Mouse (Mus musculus) intestine, embryonic 15.5 days (tissue): ENCODE measurements around the gene Dnm2. TPM values are rescaled to one million over a fixed set of nuclear protein-coding genes. Genes with fewer than 3 reads are reported as not detected.
"Not testable (repeated sequence)": the region's sequence is repeated elsewhere in the genome, so short reads cannot be mapped to it uniquely, and the experiment has no call there.

ENCODE experiments used
- ATAC-seq: fragments of 200-750 bp; cut with Nextera tagmentation; 2 replicates; pipeline ENCODE4 v1.8.0; 2017; ENCODE audit warnings: moderate TSS enrichment, moderate library complexity
- H3K27ac ChIP-seq: fragments of 300-500 bp; sonication (generic); 2 replicates; pipeline ENCODE4 v1.5.1; 2015; ENCODE audit warnings: mild to moderate bottlenecking, inconsistent platforms
- H3K27me3 ChIP-seq: fragments of 300-500 bp; sonication (generic); replicated peaks from 2 replicates; pipeline ENCODE4 v1.6.1; 2015; ENCODE audit warnings: inconsistent platforms
- H3K36me3 ChIP-seq: fragments of 300-500 bp; sonication (generic); 2 replicates; pipeline ENCODE4 v1.6.1; 2015; ENCODE audit warnings: inconsistent platforms
- H3K4me1 ChIP-seq: fragments of 300-500 bp; sonication (generic); replicated peaks from 2 replicates; pipeline ENCODE4 v1.6.1; 2015; ENCODE audit warnings: inconsistent platforms
- H3K4me2 ChIP-seq: fragments of 300-500 bp; sonication (generic); replicated peaks from 2 replicates; pipeline ENCODE4 v1.6.1; 2015; ENCODE audit warnings: mild to moderate bottlenecking, inconsistent platforms
- H3K4me3 ChIP-seq: fragments of 300-500 bp; sonication (generic); replicated peaks from 2 replicates; pipeline ENCODE4 v1.5.1; 2015; ENCODE audit warnings: inconsistent platforms
- H3K9ac ChIP-seq: fragments of 300-500 bp; sonication (generic); 2 replicates; pipeline ENCODE4 v1.6.1; 2015; ENCODE audit warnings: inconsistent platforms
- H3K9me3 ChIP-seq: fragments of 300-500 bp; sonication (generic); 2 replicates; pipeline ENCODE4 v1.6.1; 2016; ENCODE audit warnings: inconsistent platforms
- WGBS: fragments of 180-500 bp; shearing (Covaris S2); methylation state at CpG from one replicate; pipeline ENCODE4 v1.1.7; 2015; 5-methylcytosine and 5-hydroxymethylcytosine counted together
- polyA plus RNA-seq: library from polyadenylated mRNA; unstranded; fragments of >200 nt; fragmentation: Nextera tagmentation; extraction: Ambion mirVana; gene quantifications from 2 replicates; pipeline ENCODE4 v1.2.1, GENCODE M21; 2015

Dnm2 gene
- polyA plus RNA-seq, 1 experiment from 2014 or later, result 70.6 TPM

DNA sequence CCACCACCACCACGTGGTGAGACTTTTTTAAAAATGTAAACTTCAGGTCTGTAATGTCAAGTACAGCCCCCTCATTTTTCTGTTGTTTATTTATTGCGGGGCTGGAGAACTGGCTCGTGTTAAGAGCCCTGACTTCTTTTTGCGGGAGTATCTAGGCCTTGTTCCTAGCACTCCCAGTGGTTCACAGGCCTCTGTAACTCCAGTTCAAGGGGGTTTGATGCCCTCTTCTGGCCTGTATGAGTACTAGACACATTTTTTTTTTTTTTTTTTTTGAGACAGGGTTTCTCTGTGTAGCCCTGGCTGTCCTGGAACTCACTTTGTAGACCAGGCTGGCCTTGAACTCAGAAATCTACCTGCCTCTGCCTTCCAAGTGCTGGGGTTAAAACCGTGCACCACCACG lies 94.0 kb downstream of the Dnm2 start:
- not testable (repeated sequence) for H3K4me2 ChIP-seq, H3K27ac ChIP-seq, H3K4me3 ChIP-seq, ATAC-seq, H3K27me3 ChIP-seq, H3K36me3 ChIP-seq, H3K9ac ChIP-seq, H3K4me1 ChIP-seq, H3K9me3 ChIP-seq
- WGBS, result 82% methylated on average over 6 of the region's 6 CpGs

DNA sequence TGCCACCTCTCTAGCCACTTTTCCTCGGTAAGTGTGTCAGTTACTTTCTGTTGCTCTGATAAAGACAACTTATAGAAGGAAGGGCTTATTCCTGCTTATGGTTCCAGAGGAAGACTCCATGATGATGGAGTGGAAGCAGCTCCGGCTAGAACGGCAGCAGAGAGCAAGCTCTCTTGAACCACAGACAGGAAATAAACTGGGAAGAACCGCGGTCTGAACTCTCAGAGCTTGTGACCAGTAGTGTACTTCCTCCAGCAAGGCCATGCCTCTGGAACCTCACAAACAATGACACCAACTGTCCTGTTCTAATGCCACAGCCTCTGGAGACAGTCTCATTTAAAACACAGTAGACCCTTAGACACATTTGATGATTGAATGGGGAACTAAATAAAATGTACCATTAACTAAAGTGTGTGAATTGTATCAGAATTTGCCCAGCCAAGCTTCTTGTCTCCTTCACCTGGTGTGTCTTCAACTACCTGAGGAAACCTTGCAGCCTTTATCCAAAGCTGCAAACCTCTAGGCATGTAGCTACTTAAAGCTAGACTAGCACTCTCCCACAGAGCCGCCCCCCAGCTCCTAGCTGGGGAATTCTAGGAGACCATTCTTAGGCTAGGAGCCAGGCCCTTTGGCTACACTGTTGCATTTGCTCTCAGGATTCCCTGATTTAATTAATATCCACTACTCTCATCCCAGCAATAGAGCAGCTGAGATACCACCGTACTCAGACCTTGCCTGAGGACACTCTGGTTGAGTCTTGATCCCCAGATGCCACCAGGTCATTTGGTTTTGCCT lies 100.6 kb downstream of the Dnm2 start:
- no peak for ATAC-seq
- H3K9ac ChIP-seq, result no peak overlapping the region
- H3K27ac ChIP-seq, result no peak overlapping the region
- no peaks in the 10 kb centered on the region for H3K36me3 ChIP-seq
- no peaks in the 10 kb centered on the region for H3K4me1 ChIP-seq
- H3K27me3 ChIP-seq, result no peaks in the 10 kb centered on the region
- no peaks in the 10 kb centered on the region for H3K9me3 ChIP-seq
- H3K4me3 ChIP-seq, result no peak overlapping the region
- WGBS, result 74% methylated on average over 7 of the region's 7 CpGs
- no peak overlapping the region for H3K4me2 ChIP-seq

DNA sequence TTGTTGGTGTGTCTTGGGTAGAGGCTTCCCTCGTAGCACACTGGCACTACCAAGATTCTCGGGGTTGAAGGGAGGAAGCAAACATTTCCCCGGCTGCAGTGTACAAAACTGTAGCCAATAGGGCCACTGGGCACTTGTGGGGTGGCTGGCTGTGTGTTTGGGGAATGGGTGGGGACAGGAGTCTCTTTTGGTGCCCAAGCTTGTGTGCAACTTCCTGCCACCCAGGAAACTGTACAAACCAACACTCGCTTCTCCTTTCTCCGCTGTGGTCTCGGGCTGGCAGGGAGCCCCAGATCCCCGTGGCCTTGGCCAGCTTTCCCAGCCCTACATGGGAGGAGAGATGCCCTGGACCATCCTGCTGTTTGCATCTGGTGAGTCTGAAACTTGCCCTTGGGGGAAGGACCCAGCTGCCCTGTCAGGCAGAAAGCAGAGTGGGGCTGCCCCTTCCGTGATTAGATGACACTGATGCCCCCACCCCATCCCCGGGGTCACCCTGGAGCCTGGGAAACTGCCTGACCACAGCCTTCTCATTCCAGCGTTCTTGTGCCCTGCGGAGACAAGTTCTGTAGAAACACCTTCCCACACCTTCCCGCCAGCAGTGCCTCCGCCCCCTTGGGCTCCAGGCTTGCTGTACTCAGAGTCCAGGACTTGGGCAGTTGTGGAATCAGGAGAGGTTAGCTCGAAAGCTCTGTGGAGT lies 101.4 kb downstream of the Dnm2 start, which contains the start of gene AB124611:
AB124611 (plus strand) TSS at position 240 of the 697 bp plus-strand sequence.
- no peak for ATAC-seq
- no peak within 1 kb of the TSS for H3K27ac ChIP-seq
- H3K4me1 ChIP-seq, result no peaks in the 10 kb centered on the region
- WGBS, result 63% methylated on average over 14 of the region's 14 CpGs
- H3K36me3 ChIP-seq, result no peaks in the 10 kb centered on the region
- H3K27me3 ChIP-seq, result no peaks in the 10 kb centered on the region
- H3K9ac ChIP-seq, result no peak within 1 kb of the TSS
- no peak within 1 kb of the TSS for H3K4me3 ChIP-seq
- H3K4me2 ChIP-seq, result no peak within 1 kb of the TSS
- H3K9me3 ChIP-seq, result no peaks in the 10 kb centered on the region

DNA sequence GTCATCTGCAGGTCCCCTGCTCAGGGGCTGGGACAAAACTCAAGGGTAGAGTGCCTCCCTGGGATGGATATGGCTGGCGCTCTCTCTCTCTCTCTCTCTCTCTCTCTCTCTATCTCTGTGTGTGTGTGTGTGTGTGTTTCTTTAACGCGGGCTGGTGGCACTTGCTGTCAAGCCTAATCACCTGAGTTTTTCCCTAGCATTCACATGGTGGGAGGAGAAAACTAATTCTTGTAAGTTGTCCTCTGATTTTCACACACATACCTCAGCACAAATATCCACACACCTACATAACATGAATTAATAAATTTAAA lies 101.9 kb downstream of the Dnm2 start:
- Histone ChIP-seq H3K9ac (no peak overlapping the region), H3K27me3 (no peaks in the 10 kb centered on the region), H3K27ac (no peak overlapping the region), H3K36me3 (no peaks in the 10 kb centered on the region), H3K4me3 (no peak overlapping the region), H3K9me3 (no peaks in the 10 kb centered on the region), H3K4me2 (no peak overlapping the region), H3K4me1 (no peaks in the 10 kb centered on the region)
- ATAC-seq, result no peak
- 58% methylated on average over 3 of the region's 3 CpGs for WGBS

DNA sequence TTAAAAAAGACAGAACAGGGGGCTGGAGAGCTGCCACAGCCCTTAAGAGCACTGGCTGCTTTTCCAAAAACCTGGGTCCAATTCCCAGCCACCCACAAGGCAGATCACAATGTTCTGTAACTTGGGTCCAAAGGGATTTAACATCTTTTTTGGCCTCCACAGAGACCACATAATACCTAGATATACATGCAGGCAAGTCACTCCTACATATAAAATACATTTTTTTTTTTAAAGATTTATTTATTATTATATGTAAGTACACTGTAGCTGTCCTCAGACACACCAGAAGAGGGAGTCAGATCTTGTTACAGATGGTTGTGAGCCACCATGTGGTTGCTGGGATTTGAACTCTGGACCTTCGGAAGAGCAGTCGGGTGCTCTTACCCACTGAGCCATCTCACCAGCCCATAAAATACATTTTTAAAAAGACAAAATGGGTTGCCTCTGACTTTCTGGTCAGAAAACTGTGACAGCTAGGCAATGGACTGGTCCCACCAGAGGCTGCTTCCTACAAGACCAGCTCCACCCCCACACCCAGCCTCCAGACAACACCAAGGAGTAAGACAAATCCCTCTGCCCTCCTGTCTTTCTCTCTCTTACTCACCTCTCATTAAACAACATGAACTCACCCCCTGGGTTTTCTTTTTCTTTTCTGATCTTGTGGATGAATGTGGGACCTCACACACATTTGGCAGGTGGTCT lies 102.5 kb downstream of the Dnm2 start:
- no peak overlapping the region for H3K4me3 ChIP-seq
- H3K4me1 ChIP-seq, result no peaks in the 10 kb centered on the region
- 90% methylated on average over 2 of the region's 2 CpGs for WGBS
- H3K4me2 ChIP-seq, result no peak overlapping the region
- no peaks in the 10 kb centered on the region for H3K27me3 ChIP-seq
- H3K27ac ChIP-seq, result no peak overlapping the region
- H3K9me3 ChIP-seq, result no peaks in the 10 kb centered on the region
- no peak for ATAC-seq
- no peak overlapping the region for H3K9ac ChIP-seq
- no peaks in the 10 kb centered on the region for H3K36me3 ChIP-seq

DNA sequence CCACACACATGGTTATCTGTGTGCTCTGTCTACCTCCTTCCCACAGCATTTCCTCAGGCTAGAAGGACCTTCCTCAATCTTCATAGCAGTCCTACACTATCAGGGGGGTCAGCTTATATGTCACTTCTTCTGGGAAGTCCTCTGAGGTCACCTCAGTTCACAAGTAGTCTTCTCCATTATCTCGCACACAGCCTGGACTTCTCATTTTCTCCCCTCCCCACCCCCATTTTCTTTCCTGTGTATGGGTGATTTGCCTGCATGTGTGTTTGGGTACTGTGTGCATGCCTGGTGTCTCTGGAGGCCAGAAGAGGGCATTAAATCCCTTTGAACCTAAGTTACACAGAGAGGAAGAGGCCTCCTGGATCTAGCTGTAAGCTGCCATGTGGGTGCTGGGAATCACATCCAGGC lies 103.2 kb downstream of the Dnm2 start:
- 66% methylated on average over 1 of the region's 1 CpGs for WGBS
- Histone ChIP-seq H3K36me3 (no peaks in the 10 kb centered on the region), H3K9ac (no peak overlapping the region), H3K4me2 (no peak overlapping the region), H3K4me1 (no peaks in the 10 kb centered on the region), H3K27me3 (no peaks in the 10 kb centered on the region), H3K9me3 (no peaks in the 10 kb centered on the region), H3K4me3 (no peak overlapping the region), H3K27ac (no peak overlapping the region)
- no peak for ATAC-seq

DNA sequence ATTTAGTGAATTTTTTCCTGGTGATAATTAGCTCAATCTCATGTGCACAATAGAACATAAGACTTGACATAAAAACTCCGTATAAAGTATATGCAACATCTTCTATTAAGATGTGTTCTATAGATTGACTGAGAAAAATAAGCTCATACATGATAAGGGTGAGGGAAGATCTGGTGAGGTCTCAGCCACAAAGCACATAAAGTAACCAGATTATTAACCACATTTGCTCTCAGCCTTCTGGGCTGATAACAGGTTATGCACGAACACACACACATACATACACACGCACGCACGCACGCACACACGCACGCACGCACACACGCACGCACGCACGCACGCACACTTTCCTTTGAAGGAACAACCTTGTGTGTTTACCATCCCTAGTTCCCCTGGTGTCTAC lies 111.8 kb downstream of the Dnm2 start:
- no peaks in the 10 kb centered on the region for H3K27me3 ChIP-seq
- no peak overlapping the region for H3K4me3 ChIP-seq
- H3K4me1 ChIP-seq, result no peaks in the 10 kb centered on the region
- H3K27ac ChIP-seq, result no peak overlapping the region
- no peak overlapping the region for H3K4me2 ChIP-seq
- H3K9ac ChIP-seq, result no peak overlapping the region
- no peaks in the 10 kb centered on the region for H3K36me3 ChIP-seq
- no peaks in the 10 kb centered on the region for H3K9me3 ChIP-seq
- ATAC-seq, result no peak
- 94% methylated on average over 14 of the region's 14 CpGs for WGBS

DNA sequence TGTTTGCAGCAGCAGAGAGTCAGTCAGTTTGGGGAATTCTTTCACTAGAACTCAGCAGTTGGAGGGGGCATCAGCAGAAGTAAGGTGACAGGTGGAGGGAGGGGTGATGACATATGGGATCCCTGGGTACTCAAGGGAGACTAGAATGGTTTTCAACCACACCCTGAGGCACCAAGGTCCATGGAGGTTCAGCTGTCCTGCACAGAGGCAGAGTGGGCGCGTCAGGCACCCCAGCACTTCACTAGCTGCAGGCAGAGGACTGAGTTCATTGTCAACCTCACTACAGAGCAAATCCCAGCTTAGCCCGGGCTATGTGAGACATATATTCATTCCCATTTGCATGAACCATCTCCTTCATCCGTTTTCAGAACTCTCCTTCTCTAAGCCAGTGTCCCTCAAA lies 112.3 kb downstream of the Dnm2 start:
- 78% methylated on average over 4 of the region's 4 CpGs for WGBS
- no peaks in the 10 kb centered on the region for H3K4me1 ChIP-seq
- no peak overlapping the region for H3K27ac ChIP-seq

DNA sequence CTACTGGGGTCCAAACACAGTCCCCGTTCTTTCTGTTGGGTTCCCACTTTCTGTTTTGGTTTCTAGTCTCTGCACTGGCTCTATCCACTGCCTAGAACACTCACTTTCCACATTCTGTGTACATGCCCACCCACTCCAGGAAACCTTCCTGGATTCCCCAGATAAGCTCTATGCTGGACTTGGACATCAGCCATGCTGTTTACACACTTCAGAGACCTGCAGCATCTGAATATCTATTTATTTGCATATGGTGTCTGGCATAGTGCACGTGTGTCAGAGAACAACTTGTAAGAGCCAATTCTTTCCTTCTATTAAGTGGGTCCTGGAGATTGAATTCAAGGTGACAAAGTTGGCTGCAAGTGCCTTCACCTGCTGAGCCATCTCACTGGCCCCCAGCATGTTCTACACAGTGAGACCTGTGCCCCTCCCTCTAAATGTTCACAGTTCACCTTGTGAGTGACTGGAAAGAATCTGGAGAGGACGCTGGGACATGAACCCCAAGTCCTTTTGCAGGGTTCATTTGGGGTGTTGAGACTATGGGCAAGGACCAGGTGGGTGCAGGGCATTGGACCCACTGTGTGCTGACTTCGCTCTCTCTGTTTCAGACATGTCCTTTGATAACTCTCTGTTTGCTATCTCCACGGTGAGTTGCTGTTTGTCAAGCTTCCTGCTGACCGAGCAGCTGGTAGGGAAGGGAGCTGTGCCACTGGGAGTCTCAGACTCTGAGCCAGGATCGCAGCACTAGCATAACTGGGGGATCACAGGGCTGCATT lies 115.5 kb downstream of the Dnm2 start:
- Histone ChIP-seq H3K36me3 (no peaks in the 10 kb centered on the region), H3K4me3 (no peak overlapping the region), H3K9me3 (no peaks in the 10 kb centered on the region), H3K27me3 (no peaks in the 10 kb centered on the region), H3K4me2 (no peak overlapping the region), H3K4me1 (peaks cover 6% of the 10 kb centered on the region), H3K27ac (no peak overlapping the region), H3K9ac (no peak overlapping the region)
- 72% methylated on average over 7 of the region's 7 CpGs for WGBS
- no peak for ATAC-seq

More for the DNA sequence above, 112.3 kb downstream of the Dnm2 start:
- Histone ChIP-seq H3K9me3 (no peaks in the 10 kb centered on the region), H3K9ac (no peak overlapping the region), H3K4me3 (no peak overlapping the region), H3K27me3 (no peaks in the 10 kb centered on the region), H3K4me2 (no peak overlapping the region), H3K36me3 (no peaks in the 10 kb centered on the region)
- ATAC-seq, result no peak

DNA sequence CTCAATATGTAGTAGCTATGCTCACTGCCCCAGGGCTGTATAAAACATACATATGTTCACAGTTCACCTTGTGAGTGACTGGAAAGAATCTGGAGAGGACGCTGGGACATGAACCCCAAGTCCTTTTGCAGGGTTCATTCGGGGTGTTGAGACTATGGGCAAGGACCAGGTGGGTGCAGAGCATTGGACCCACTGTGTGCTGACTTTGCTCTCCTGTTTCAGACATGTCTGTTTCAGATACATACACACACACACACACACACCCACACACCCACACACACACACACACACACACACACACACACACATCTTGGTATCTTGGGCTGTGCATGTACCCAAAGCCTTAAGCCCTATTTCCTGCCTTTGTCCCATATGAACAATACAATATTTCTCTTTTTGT lies 117.3 kb downstream of the Dnm2 start:
- not testable (repeated sequence) for H3K27ac ChIP-seq, H3K4me3 ChIP-seq, ATAC-seq, H3K9ac ChIP-seq, H3K9me3 ChIP-seq, H3K27me3 ChIP-seq, H3K36me3 ChIP-seq, H3K4me2 ChIP-seq, H3K4me1 ChIP-seq
- 93% methylated on average over 2 of the region's 2 CpGs for WGBS

DNA sequence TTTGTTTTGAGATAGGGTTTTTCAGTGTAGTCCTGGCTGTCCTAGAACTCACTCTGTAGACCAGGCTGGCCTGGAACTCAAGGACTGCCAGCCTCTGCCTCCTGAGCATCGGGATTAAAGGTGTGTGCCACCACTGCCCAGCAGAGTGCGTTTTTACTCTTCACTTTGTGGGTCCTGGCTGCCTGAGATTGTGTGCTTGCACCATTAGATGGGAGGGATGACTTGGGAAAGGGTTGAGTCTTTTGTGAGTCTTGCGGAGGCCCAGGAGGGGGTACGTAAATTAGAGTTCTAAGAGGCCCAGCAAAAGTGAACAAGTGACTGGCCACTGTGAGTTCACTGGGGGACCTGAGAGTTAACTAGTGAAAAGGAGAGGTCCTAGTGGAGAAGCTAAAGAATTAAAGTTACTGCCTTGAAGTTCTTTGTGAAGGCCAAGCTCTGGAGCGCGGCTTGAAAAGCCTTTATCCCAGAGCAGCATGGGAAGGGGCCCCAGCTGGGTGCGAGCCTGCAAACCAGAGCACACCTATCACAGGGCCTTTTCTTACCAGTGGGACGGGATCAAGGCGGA lies 120.7 kb downstream of the Dnm2 start:
- no peaks in the 10 kb centered on the region for H3K9me3 ChIP-seq
- peak; percentile 85 for ATAC-seq
- peak overlapping the region; percentile 84 for H3K4me3 ChIP-seq
- H3K4me2 ChIP-seq, result peak overlapping the region; percentile 77
- H3K9ac ChIP-seq, result peak overlapping the region; percentile 54
- H3K36me3 ChIP-seq, result no peaks in the 10 kb centered on the region
- no peaks in the 10 kb centered on the region for H3K27me3 ChIP-seq
- H3K27ac ChIP-seq, result peak overlapping the region; percentile 96
- 8% methylated on average over 9 of the region's 9 CpGs for WGBS
- H3K4me1 ChIP-seq, result peaks cover 17% of the 10 kb centered on the region
